Mouse (Mus musculus) urinary bladder, adult 18-20 months (tissue): Measurements from ENCODE around the gene Jmjd6.

Experiments
- DNase-seq, 2 experiments: peaks; one replicate each; pipeline ENCODE4 v3.0.0; 2022; ENCODE audit warnings: low spot score in 2 of 2, mixed read lengths in 2 of 2

The Jmjd6 gene

DNA sequence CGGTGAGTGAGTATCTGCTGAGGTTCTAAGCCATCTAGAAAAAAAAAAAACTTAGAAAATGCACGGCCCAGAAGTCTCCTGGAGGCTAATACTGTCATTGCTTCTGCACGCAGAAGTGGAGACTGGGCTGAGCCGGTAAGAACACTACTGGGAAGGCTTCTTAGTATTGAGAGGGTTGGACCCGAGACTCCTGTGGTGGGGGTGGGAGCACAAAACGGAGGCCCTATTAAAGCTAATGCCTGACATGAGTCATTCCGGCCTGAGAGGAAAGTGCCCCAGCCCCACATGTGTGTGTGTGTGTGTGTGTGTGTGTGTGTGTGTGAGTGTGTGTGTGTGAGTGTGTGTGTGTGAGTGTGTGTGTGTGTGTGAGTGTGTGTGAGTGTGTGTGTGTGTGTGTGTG is 36.1 kb downstream of the Jmjd6 start:
- no peak for DNase-seq

DNA sequence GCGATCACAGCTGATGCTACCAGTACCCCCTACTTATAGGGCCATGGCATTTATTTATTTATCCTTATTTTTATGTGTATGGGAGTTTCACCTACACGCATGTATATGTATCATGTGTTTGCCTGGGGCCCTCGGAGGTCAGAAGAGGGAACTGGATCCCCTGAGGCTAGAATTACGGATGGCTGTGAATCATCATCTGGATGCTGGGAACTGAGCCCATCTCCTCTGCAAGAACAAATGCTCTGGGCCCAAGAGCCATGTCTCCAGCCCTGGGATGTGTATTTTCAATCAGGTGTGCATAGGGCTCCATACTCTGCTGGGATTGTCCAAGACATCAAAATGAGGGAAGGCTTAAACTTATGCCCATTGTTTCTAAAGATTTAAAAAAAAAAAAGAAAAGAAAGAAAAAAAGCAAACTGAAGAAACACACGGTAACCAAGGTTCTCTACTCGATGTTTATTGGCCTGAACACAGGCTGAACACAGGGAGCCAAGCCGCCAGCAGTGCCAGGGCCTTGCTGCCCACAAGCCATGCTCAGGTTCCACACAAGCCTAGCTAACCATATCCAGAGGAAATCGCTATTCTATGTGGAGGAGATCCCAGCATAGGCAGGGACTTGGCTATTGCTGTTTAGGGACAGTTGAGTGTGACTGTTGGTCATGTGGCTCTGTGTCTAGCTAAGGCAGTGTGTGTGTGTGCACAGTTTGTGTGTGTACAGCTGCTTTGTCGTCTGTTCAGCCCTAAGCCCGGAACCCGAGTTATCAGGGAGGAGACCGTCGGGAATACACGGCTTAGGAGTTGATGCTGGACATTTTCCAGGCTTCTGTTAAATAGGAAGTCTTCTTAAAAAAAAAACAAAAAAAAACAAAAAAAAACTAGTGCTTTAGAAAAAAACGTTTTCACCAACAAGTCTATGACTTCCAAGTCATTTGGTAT is 36.8 kb downstream of the Jmjd6 start:
- DNase-seq = no peak

DNA sequence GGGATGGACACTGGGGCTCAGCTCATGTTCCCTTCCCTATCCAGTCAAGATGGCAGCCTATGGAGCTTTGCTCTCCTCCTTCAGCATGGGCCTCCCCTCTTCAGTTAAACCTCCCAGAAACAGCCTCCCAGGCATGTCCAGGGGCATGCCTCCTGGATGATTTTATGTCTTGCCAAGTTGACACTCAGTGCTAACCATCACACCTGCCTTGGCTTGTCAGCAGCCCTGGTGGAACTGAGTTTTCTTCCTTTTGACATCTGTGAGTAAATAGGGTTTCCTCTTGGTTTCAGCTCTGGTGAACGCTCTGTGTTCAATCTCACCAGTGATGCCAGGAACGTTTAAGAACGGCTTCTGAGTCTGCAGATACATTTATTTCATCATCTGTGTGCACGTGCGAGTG is 40.5 kb downstream of the Jmjd6 start:
- no peak for DNase-seq

DNA sequence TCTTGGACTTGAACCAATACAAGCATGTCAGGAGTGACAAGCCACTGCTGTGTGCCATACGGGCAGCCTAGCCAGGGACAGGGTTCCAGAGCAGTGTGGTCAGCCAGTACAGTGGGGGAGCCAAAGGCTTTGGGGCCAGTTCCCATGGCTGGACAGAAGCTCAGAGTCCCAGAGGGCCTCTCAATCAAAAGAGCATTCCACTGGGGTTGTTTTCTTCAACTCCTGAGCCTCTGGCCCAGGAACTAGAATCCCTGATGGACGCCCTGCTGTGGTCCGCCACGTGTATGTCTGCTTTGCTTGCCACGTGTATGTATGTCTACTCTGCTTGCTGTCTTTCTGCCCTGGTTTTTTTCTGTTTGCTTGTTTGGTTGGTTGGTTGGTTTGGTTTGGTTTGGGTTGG is 42.1 kb downstream of the Jmjd6 start:
- DNase-seq = no peak

DNA sequence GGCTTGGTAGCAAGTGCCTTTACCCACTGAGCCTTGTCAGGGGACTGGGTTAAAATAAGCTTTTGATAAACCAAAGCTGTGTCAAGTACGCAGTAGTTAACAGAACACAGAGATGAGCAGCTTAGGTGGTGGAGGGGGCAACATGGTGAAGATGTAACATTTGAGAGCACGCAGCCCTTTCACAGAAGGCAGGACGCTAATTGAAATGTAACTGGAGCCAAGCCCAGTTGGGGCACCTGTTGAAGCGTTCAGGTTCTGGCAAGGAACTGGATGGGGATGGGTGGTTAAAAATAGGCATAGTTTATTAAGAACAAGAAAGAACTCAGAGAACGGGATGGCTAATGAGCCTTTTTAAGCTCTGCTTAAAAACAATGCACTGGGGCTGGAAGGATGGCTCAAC is 43.9 kb downstream of the Jmjd6 start:
- DNase-seq = no peak
